Mouse (Mus musculus) ovary, adult 2 months (tissue): ENCODE measurements around the gene Atp6v0a2. TPM values are rescaled to one million over a fixed set of nuclear protein-coding genes. Genes with fewer than 3 reads are reported as not detected.

ENCODE experiments used
- polyA plus RNA-seq: library from polyadenylated mRNA; depleted of rRNA; stranded (reverse); fragments of >200 nt; gene quantifications from 2 replicates; pipeline ENCODE4 v1.2.3, GENCODE M21; 2012; rRNA removed

Atp6v0a2 gene
- 60.2 and 90.0 TPM in 2 replicates for polyA plus RNA-seq

DNA sequence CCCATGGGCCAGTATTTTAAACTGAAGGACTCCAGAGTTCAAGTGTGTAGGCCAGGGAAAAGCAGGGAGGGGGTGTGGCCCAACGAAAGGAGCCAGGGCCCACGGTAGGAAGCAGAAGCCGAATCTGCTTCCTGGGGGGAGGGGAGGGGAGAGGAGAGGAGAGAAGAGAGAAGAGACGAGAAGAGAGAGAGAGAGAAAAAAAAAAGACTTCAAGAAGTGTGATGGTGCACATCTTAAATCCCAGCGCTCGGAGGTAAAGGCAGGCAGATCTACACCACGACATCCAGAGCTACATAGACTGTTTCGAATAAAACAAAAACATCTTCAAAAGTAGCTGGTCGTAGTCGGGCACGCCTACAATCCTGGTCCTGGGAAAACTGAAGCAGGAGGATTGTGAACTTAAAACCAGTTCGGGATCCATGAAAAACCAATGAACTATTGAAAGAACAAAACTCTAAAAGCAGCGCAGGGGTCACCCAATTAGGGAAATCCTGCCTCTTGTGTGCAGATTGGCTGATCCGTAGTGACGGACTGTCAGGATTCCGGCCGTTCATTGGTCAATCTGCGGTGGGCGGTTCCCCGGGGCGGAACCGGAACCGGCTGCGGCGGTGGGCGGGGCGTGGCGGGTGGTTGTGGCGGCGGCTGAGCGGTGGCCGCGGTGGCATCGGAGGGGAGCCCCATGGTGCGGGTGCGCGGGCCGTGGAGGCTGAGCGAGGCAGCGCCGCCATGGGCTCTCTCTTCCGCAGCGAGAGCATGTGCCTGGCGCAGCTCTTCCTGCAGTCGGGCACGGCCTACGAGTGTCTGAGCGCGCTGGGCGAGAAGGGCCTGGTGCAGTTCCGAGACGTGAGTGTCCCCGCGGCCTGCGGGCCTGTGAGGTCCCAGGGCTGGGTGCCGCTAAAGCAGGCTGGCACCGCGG is at the start of gene Atp6v0a2:
Atp6v0a2 (plus strand) TSS at position 129 of the 916 bp plus-strand sequence.

GRCm38 (mm10) chr5:124578633-124579317 is 49.6 kb upstream of the Atp6v0a2 start, which contains the start of the genes Eif2b1 and Gtf2h3:
TSS of gene Eif2b1 (minus strand) at chr5:124579131.
TSS of gene Gtf2h3 (plus strand) at chr5:124579140.

GRCm38 (mm10) chr5:124724997-124725396 is 96.6 kb downstream of the Atp6v0a2 start, which contains the start of gene Dnah10:
TSS of gene Dnah10 (plus strand) at chr5:124725085.

Other genes with a start within 250 kb of the Atp6v0a2 start
- gene Sbno1, start 202.6 kb upstream of the Atp6v0a2 start, polyA plus RNA-seq, result 8.6 and 14.1 TPM in 2 replicates
- 58.8 and 69.4 TPM in 2 replicates for gene Kmt5a, start 188.6 kb upstream of the Atp6v0a2 start, polyA plus RNA-seq
- gene Rilpl2, start 150.2 kb upstream of the Atp6v0a2 start, polyA plus RNA-seq, result 55.1 and 55.9 TPM in 2 replicates
- 2.9 and 3.3 TPM in 2 replicates for gene Snrnp35, start 145.4 kb upstream of the Atp6v0a2 start, polyA plus RNA-seq
- gene Rilpl1, start 97.2 kb upstream of the Atp6v0a2 start, polyA plus RNA-seq, result 16.2 and 19.2 TPM in 2 replicates
- gene Tmed2, start 87.9 kb upstream of the Atp6v0a2 start, polyA plus RNA-seq, result 271 and 449 TPM in 2 replicates
- 13.2 and 17.8 TPM in 2 replicates for gene Ddx55, start 75.7 kb upstream of the Atp6v0a2 start, polyA plus RNA-seq
- gene Eif2b1, start 49.4 kb upstream of the Atp6v0a2 start, polyA plus RNA-seq, result 18.8 and 24.3 TPM in 2 replicates
- gene Gtf2h3, start 49.4 kb upstream of the Atp6v0a2 start, polyA plus RNA-seq, result 39.2 and 50.5 TPM in 2 replicates
- 2.4 and 2.6 TPM in 2 replicates for gene Dnah10, start 96.5 kb downstream of the Atp6v0a2 start, polyA plus RNA-seq
- 12.9 and 13.4 TPM in 2 replicates for gene Ccdc92, start 233.8 kb downstream of the Atp6v0a2 start, polyA plus RNA-seq
- 26.0 and 30.3 TPM in 2 replicates for gene Zfp664, start 234.1 kb downstream of the Atp6v0a2 start, polyA plus RNA-seq